In genomic region chr15:102074070-102074731, GRCm38 (mm10) we compare ENCODE assay signal across 8 mouse cellular contexts. TPM values are rescaled to one million over a fixed set of nuclear protein-coding genes. Genes with fewer than 3 reads are reported as not detected.
DNase-seq lines count a peak whose midpoint lies in the region; ATAC-seq and TF ChIP-seq lines count a peak whose summit lies in the region.

No protein-coding gene starts in this region.

- intact Hi-C loops in left cerebral cortex, adult 2 months (cut with DNase I): loop anchor here (10.0 kb wide), 2 partner anchors 601 to 849 kb away; partner anchors contain the start of genes Atp5g2 and Grasp

- TF ChIP-seq CTCF in left cerebral cortex, adult 2 months (IDR thresholded peaks at IDR 0.05): no peak

- no peaks in the 10 kb centered on the region for H3K27me3 ChIP-seq in hindbrain, embryonic 15.5 days

- peaks cover 27% of the 10 kb centered on the region for H3K4me1 ChIP-seq in hindbrain, embryonic 15.5 days (replicated peaks)

- H3K27ac ChIP-seq in hindbrain, embryonic 15.5 days (replicated peaks): peak overlapping the region; percentile 95
- peak overlapping the region; percentile 94 for H3K27ac ChIP-seq in left cerebral cortex, adult 2 months

- H3K9ac ChIP-seq in hindbrain, embryonic 15.5 days: peak overlapping the region; percentile 93

- H3K4me2 ChIP-seq in hindbrain, embryonic 15.5 days: peak overlapping the region; percentile 76

- no peaks in the 10 kb centered on the region for H3K9me3 ChIP-seq in hindbrain, embryonic 15.5 days

- DNase-seq in ZHBTc4 (ENCODE audit: low read depth, low spot score): peak; percentile 86
- peak; percentile 75 to 86 for DNase-seq in cerebellum, postnatal 14 days
- peak; percentile 62 to 68 for DNase-seq in frontal cortex, postnatal 14 days (ENCODE audit: low spot score in 2 of 2)
- peak; percentile 57 to 67 for DNase-seq in left cerebral cortex, adult 2 months (ENCODE audit: extremely low spot score in 1 of 2, low spot score in 2 of 2)
- peak; percentile 69 to 74 for DNase-seq in lung, postnatal 4 days
- DNase-seq in right cerebral cortex, postnatal 14 days: peak; percentile 68
- DNase-seq in urinary bladder, postnatal 14 days (ENCODE audit: low spot score): peak; percentile 64

- H3K36me3 ChIP-seq in hindbrain, embryonic 15.5 days: no peaks in the 10 kb centered on the region

- peak; percentile 71 for ATAC-seq in hindbrain, embryonic 15.5 days (ENCODE audit: low FRiP score, low read depth)

- peak overlapping the region; percentile 84 for H3K4me3 ChIP-seq in hindbrain, embryonic 15.5 days
- H3K4me3 ChIP-seq in left cerebral cortex, adult 2 months: peak overlapping the region; percentile 72

- WGBS in hindbrain, embryonic 15.5 days: under 1% methylated on average over 53 of the region's 57 CpGs

RNA-seq across cellular contexts. Expression of gene Eif4b, which starts 0.6 kb away (rescaled TPM):
- polyA plus RNA-seq in hindbrain, embryonic 15.5 days (2015; fragmentation: Nextera tagmentation; extraction: Ambion mirVana): 77.1 and 79.3 TPM in 2 replicates
- total RNA-seq in left cerebral cortex, adult 2 months (2021): 100 to 1,000 TPM; 163 to 167 TPM

RNA-seq across cellular contexts. Expression of gene Tns2, which starts 26.0 kb away (rescaled TPM):
- 9.2 and 9.8 TPM in 2 replicates for polyA plus RNA-seq in hindbrain, embryonic 15.5 days (2015; fragmentation: Nextera tagmentation; extraction: Ambion mirVana)
- total RNA-seq in left cerebral cortex, adult 2 months (2021): 10 to 100 TPM; 16.4 to 22.8 TPM

RNA-seq across cellular contexts. Expression of gene Krt18, which starts 46.2 kb away (rescaled TPM):
- 6.9 and 10.4 TPM in 2 replicates for polyA plus RNA-seq in hindbrain, embryonic 15.5 days (2015; fragmentation: Nextera tagmentation; extraction: Ambion mirVana)
- under 1 TPM; 0.33 to 0.38 TPM for total RNA-seq in left cerebral cortex, adult 2 months (2021)

Comparison
In these comparisons a context has a peak if more than half of its experiments do, and no peak if none do; other contexts are left out.
1. Peak in every context shown above with its lines: DNase-seq, ATAC-seq, H3K4me3 ChIP-seq and H3K27ac ChIP-seq.